Mouse (Mus musculus) E14TG2a.4 (cell line): ENCODE results near the gene Rin3.

Experiments
- CTCF ChIP-seq: conservative IDR thresholded peaks from 2 replicates; pipeline ENCODE4 v1.5.1; 2014; ENCODE audit warnings: low read length
- NANOG ChIP-seq: IDR thresholded peaks from 2 replicates; pipeline ENCODE4 v1.6.1; 2014; ENCODE audit warnings: borderline replicate concordance, low read length, mixed read lengths
- POU5F1 ChIP-seq: IDR thresholded peaks from 2 replicates; pipeline ENCODE4 v1.6.1; 2014; ENCODE audit warnings: low read length, borderline replicate concordance

DNA sequence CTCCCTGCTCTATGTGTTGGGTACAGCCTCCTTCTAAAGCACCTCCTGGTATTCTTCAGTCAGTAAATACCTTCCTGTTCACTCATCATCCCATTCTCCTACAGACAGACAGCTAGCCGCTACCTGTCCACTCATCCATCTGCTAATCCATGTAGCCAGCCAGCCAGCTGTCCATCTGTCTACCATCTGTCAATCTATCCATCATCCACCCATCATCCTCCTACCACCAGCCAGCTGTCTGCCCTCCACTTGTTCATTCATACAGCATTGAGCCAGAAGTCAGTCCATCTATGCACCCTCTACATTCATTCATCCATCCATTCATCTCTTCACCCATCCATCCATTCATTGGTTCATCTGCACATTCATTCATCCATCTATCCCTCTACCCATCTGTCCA is 6.7 kb downstream of the Rin3 start:
- TF ChIP-seq CTCF = no peak
- TF ChIP-seq NANOG = no peak
- TF ChIP-seq POU5F1 = no peak
